Mouse (Mus musculus) stomach, embryonic 14.5 days (tissue): ENCODE measurements around the gene Mgat4d. TPM values are rescaled to one million over a fixed set of nuclear protein-coding genes. Genes with fewer than 3 reads are reported as not detected.

ENCODE experiments used
- ATAC-seq: fragments of 200-750 bp; cut with Nextera tagmentation; 2 replicates; pipeline ENCODE4 v1.8.0; 2017; ENCODE audit warnings: low read depth, moderate TSS enrichment; ENCODE audit not compliant: insufficient number of reproducible peaks, insufficient read depth, low FRiP score
- H3K27ac ChIP-seq: fragments of 300-500 bp; sonication (generic); 2 replicates; pipeline ENCODE4 v1.5.1; 2014; ENCODE audit warnings: mild to moderate bottlenecking, low read length, moderate library complexity, mixed read lengths
- H3K27me3 ChIP-seq: fragments of 300-500 bp; sonication (generic); 2 replicates; pipeline ENCODE4 v1.6.1; 2014; ENCODE audit warnings: low read length, control low read depth, mixed read lengths; ENCODE audit not compliant: control insufficient read depth, insufficient read depth
- H3K36me3 ChIP-seq: fragments of 300-500 bp; sonication (generic); 2 replicates; pipeline ENCODE4 v1.6.1; 2014; ENCODE audit warnings: mild to moderate bottlenecking, control low read depth, low read length, moderate library complexity, mixed read lengths; ENCODE audit not compliant: control insufficient read depth, insufficient read depth
- H3K4me1 ChIP-seq: fragments of 300-500 bp; sonication (generic); 2 replicates; pipeline ENCODE4 v1.6.1; 2014; ENCODE audit warnings: low read length, control low read depth, mixed read lengths; ENCODE audit not compliant: control insufficient read depth, insufficient read depth
- H3K4me2 ChIP-seq: fragments of 300-500 bp; sonication (generic); replicated peaks from 2 replicates; pipeline ENCODE4 v1.6.1; 2014; ENCODE audit warnings: low read depth, low read length, control low read depth
- H3K4me3 ChIP-seq: fragments of 300-500 bp; sonication (generic); 2 replicates; pipeline ENCODE4 v1.5.1; 2014; ENCODE audit warnings: low read depth, low read length, control low read depth
- H3K9ac ChIP-seq: fragments of 300-500 bp; sonication (generic); replicated peaks from 2 replicates; pipeline ENCODE4 v1.6.1; 2014; ENCODE audit warnings: low read depth, mild to moderate bottlenecking, control low read depth, low read length, moderate library complexity, mixed read lengths
- H3K9me3 ChIP-seq: fragments of 300-500 bp; sonication (generic); 2 replicates; pipeline ENCODE4 v1.6.1; 2016; ENCODE audit warnings: low read depth, low read length, control low read depth; ENCODE audit not compliant: control insufficient read depth
- WGBS: fragments of 180-500 bp; shearing (Covaris S2); extraction: QIAGEN DNeasy Blood & Tissue Kit; methylation state at CpG from one replicate; pipeline ENCODE4 v1.1.7; 2014; 5-methylcytosine and 5-hydroxymethylcytosine counted together
- polyA plus RNA-seq: library from polyadenylated mRNA; unstranded; fragments of >200 nt; fragmentation: Nextera tagmentation; extraction: Ambion mirVana; gene quantifications from 2 replicates; pipeline ENCODE4 v1.2.1, GENCODE M21; 2014

The Mgat4d gene
- polyA plus RNA-seq, 1 experiment from 2014 or later: not detected

GRCm38 (mm10) chr8:83377231-83377630 is 29.0 kb downstream of the Mgat4d start:
- H3K4me1 ChIP-seq: no peaks in the 10 kb centered on the region
- H3K27me3 ChIP-seq: no peaks in the 10 kb centered on the region
- no peak overlapping the region for H3K27ac ChIP-seq
- no peaks in the 10 kb centered on the region for H3K36me3 ChIP-seq
- no peak overlapping the region for H3K9ac ChIP-seq
- ATAC-seq: no peak
- H3K9me3 ChIP-seq: no peaks in the 10 kb centered on the region
- no peak overlapping the region for H3K4me3 ChIP-seq
- no peak overlapping the region for H3K4me2 ChIP-seq

- ATAC-seq: no peak
- WGBS: 55% methylated on average over 4 of the region's 4 CpGs
- Histone ChIP-seq H3K27ac (no peak overlapping the region), H3K9me3 (no peaks in the 10 kb centered on the region), H3K27me3 (no peaks in the 10 kb centered on the region), H3K36me3 (no peaks in the 10 kb centered on the region), H3K9ac (no peak overlapping the region), H3K4me3 (no peak overlapping the region), H3K4me1 (no peaks in the 10 kb centered on the region), H3K4me2 (no peak overlapping the region)
Measured at GRCm38 (mm10) chr8:83380141-83380540, 31.9 kb downstream of the Mgat4d start.

- Histone ChIP-seq H3K9ac (no peak overlapping the region), H3K4me3 (no peak overlapping the region), H3K36me3 (no peaks in the 10 kb centered on the region), H3K4me1 (no peaks in the 10 kb centered on the region), H3K4me2 (no peak overlapping the region), H3K27ac (no peak overlapping the region), H3K9me3 (no peaks in the 10 kb centered on the region), H3K27me3 (no peaks in the 10 kb centered on the region)
- WGBS: 77% methylated on average over 2 of the region's 2 CpGs
- no peak for ATAC-seq
Measured at GRCm38 (mm10) chr8:83381016-83381415, 32.7 kb downstream of the Mgat4d start.

GRCm38 (mm10) chr8:83382850-83383249 is 34.6 kb downstream of the Mgat4d start:
- Histone ChIP-seq H3K4me2 (no peak overlapping the region), H3K9me3 (no peaks in the 10 kb centered on the region), H3K4me3 (no peak overlapping the region), H3K27ac (no peak overlapping the region), H3K36me3 (no peaks in the 10 kb centered on the region), H3K4me1 (no peaks in the 10 kb centered on the region), H3K9ac (no peak overlapping the region), H3K27me3 (no peaks in the 10 kb centered on the region)
- WGBS: 15% methylated on average over 2 of the region's 2 CpGs
- ATAC-seq: no peak

GRCm38 (mm10) chr8:83389316-83390005 is 41.2 kb downstream of the Mgat4d start, which contains the start of gene Clgn:
Gene Clgn, plus strand, starts transcription at chr8:83389867.
- Histone ChIP-seq H3K4me1 (no peaks in the 10 kb centered on the region; the same call in 1 of the 2 replicates), H3K27me3 (peaks cover 16% of the 10 kb centered on the region), H3K36me3 (no peaks in the 10 kb centered on the region), H3K9ac (no peak within 1 kb of the TSS), H3K9me3 (no peaks in the 10 kb centered on the region), H3K27ac (no peak within 1 kb of the TSS), H3K4me2 (peak within 1 kb of the TSS; percentile 53), H3K4me3 (peak within 1 kb of the TSS; percentile 37)
- 5% methylated on average over 41 of the region's 41 CpGs for whole genome bisulfite sequencing
- ATAC-seq: no peak

- Histone ChIP-seq H3K27me3 (peaks cover 16% of the 10 kb centered on the region), H3K9me3 (no peaks in the 10 kb centered on the region), H3K4me3 (peak overlapping the region; percentile 37), H3K4me2 (peak overlapping the region; percentile 53), H3K27ac (no peak overlapping the region), H3K36me3 (no peaks in the 10 kb centered on the region), H3K4me1 (no peaks in the 10 kb centered on the region; the same call in 1 of the 2 replicates), H3K9ac (no peak overlapping the region)
- no peak for ATAC-seq
- WGBS: 6% methylated on average over 14 of the region's 14 CpGs
Measured at GRCm38 (mm10) chr8:83390006-83390701, 41.9 kb downstream of the Mgat4d start.

- H3K4me3 ChIP-seq: no peak overlapping the region
- peaks cover 16% of the 10 kb centered on the region for H3K27me3 ChIP-seq
- 48% methylated on average over 1 of the region's 1 CpGs for WGBS
- no peaks in the 10 kb centered on the region; the same call in 1 of the 2 replicates for H3K4me1 ChIP-seq
- H3K4me2 ChIP-seq: no peak overlapping the region
- H3K27ac ChIP-seq: no peak overlapping the region
- ATAC-seq: no peak
- no peaks in the 10 kb centered on the region for H3K36me3 ChIP-seq
- no peak overlapping the region for H3K9ac ChIP-seq
- H3K9me3 ChIP-seq: no peaks in the 10 kb centered on the region
Measured at GRCm38 (mm10) chr8:83392521-83392920, 44.2 kb downstream of the Mgat4d start.

- WGBS: 86% methylated on average over 5 of the region's 5 CpGs
- Histone ChIP-seq H3K27me3 (peaks cover 10% of the 10 kb centered on the region), H3K36me3 (no peaks in the 10 kb centered on the region), H3K4me2 (no peak overlapping the region), H3K9ac (no peak overlapping the region), H3K4me3 (no peak overlapping the region), H3K27ac (no peak overlapping the region), H3K9me3 (no peaks in the 10 kb centered on the region), H3K4me1 (no peaks in the 10 kb centered on the region; the same call in 1 of the 2 replicates)
- ATAC-seq: no peak
Measured at GRCm38 (mm10) chr8:83394325-83394724, 46.1 kb downstream of the Mgat4d start.
